Mouse (Mus musculus) spleen, adult 2 months (tissue): Measurements from ENCODE around the gene Tnip1.

ENCODE experiments used
- CTCF ChIP-seq: fragments of 200-500 bp; IDR thresholded peaks from 2 replicates; pipeline ENCODE4 v1.5.1; 2011; ENCODE audit warnings: mild to moderate bottlenecking, inconsistent platforms; ENCODE audit not compliant: insufficient read depth, insufficient read length, insufficient replicate concordance; ENCODE audit errors: extremely low read depth
- POLR2A ChIP-seq: fragments of 200-500 bp; IDR thresholded peaks from 2 replicates; pipeline ENCODE4 v1.6.1; 2011; ENCODE audit warnings: low read depth, low read length, inconsistent platforms

DNA sequence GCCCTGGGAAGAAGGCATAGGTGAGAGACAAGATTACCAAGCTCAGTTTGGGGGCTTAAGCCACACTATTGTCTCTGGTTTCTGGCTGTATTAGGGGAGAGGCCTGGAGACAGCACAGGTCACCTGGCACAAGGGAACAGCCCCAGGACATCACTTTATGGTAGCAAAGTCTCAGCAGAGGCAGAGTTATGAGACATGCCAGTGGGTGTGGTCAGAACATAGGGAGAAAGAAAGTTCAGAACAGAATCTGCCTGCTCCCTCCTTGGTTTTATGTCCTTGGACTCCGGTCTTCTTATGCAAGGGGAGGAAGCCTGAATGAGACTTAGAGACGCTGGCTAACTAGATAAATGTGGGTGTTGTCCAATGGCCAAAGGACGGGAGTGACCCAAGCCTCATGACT, 18.0 kb downstream of the Tnip1 start:
- no peak for TF ChIP-seq CTCF
- TF ChIP-seq POLR2A, result no peak
